Mouse (Mus musculus) heart, embryonic 12.5 days (tissue): Measurements from ENCODE around the gene Vegfb. TPM values are rescaled to one million over a fixed set of nuclear protein-coding genes. Genes with fewer than 3 reads are reported as not detected.

Experiments
- ATAC-seq: fragments of 200-750 bp; cut with Nextera tagmentation; 2 replicates; pipeline ENCODE4 v1.8.0; 2017; ENCODE audit warnings: moderate TSS enrichment, moderate library complexity; ENCODE audit not compliant: insufficient number of reproducible peaks, low FRiP score
- H3K27ac ChIP-seq: fragments of 300-500 bp; sonication (generic); 2 replicates; pipeline ENCODE4 v1.5.1; 2016; ENCODE audit warnings: mild to moderate bottlenecking, moderate library complexity; ENCODE audit not compliant: poor library complexity, severe bottlenecking
- H3K27me3 ChIP-seq: fragments of 300-500 bp; sonication (generic); replicated peaks from 2 replicates; pipeline ENCODE4 v1.6.1; 2016; ENCODE audit warnings: mild to moderate bottlenecking, moderate library complexity
- H3K36me3 ChIP-seq: fragments of 300-500 bp; sonication (generic); 2 replicates; pipeline ENCODE4 v1.6.1; 2016; ENCODE audit warnings: mild to moderate bottlenecking, moderate library complexity
- H3K4me1 ChIP-seq: fragments of 300-500 bp; sonication (generic); replicated peaks from 2 replicates; pipeline ENCODE4 v1.6.1; 2016; ENCODE audit warnings: mild to moderate bottlenecking
- H3K4me2 ChIP-seq: fragments of 300-500 bp; sonication (generic); 2 replicates; pipeline ENCODE4 v1.6.1; 2016; ENCODE audit warnings: mild to moderate bottlenecking, moderate library complexity
- H3K4me3 ChIP-seq: fragments of 300-500 bp; sonication (generic); 2 replicates; pipeline ENCODE4 v1.5.1; 2016; ENCODE audit warnings: mild to moderate bottlenecking
- H3K9ac ChIP-seq: fragments of 300-500 bp; sonication (generic); 2 replicates; pipeline ENCODE4 v1.6.1; 2016; ENCODE audit warnings: mild to moderate bottlenecking, moderate library complexity
- H3K9me3 ChIP-seq: fragments of 300-500 bp; sonication (generic); replicated peaks from 2 replicates; pipeline ENCODE4 v1.6.1; 2016; ENCODE audit warnings: mild to moderate bottlenecking, moderate library complexity
- whole genome bisulfite sequencing: fragments of 180-500 bp; shearing (Covaris S2); methylation state at CpG from one replicate; pipeline ENCODE4 v1.1.7; 2016; 5-methylcytosine and 5-hydroxymethylcytosine counted together
- polyA plus RNA-seq: library from polyadenylated mRNA; unstranded; fragments of >200 nt; fragmentation: Nextera tagmentation; extraction: Ambion mirVana; gene quantifications from 2 replicates; pipeline ENCODE4 v1.2.1, GENCODE M21; 2016

The Vegfb gene
- polyA plus RNA-seq, 1 experiment from 2014 or later, result 136 TPM

- peak overlapping the region; percentile 69 for H3K4me3 ChIP-seq
- H3K4me2 ChIP-seq, result peak overlapping the region; percentile 83
- ATAC-seq, result no peak
- H3K9ac ChIP-seq, result peak overlapping the region; percentile 82
- no peaks in the 10 kb centered on the region for H3K27me3 ChIP-seq
- peaks cover 48% of the 10 kb centered on the region for H3K36me3 ChIP-seq
- H3K27ac ChIP-seq, result peak overlapping the region; percentile 95
- no peaks in the 10 kb centered on the region for H3K9me3 ChIP-seq
- peaks cover 44% of the 10 kb centered on the region for H3K4me1 ChIP-seq
- 3% methylated on average over 11 of the region's 11 CpGs for WGBS
Observed at GRCm38 (mm10) chr19:6979001-6979479, 8.4 kb downstream of the Vegfb start.

- peak overlapping the region; percentile 69 for H3K4me3 ChIP-seq
- H3K36me3 ChIP-seq, result peaks cover 44% of the 10 kb centered on the region
- WGBS, result 28% methylated on average over 3 of the region's 3 CpGs
- no peaks in the 10 kb centered on the region for H3K27me3 ChIP-seq
- peak overlapping the region; percentile 82 for H3K9ac ChIP-seq
- H3K9me3 ChIP-seq, result no peaks in the 10 kb centered on the region
- peak overlapping the region; percentile 95; the same call in 1 of the 2 replicates for H3K27ac ChIP-seq
- no peak for ATAC-seq
- peaks cover 48% of the 10 kb centered on the region for H3K4me1 ChIP-seq
- peak overlapping the region; percentile 83 for H3K4me2 ChIP-seq
Observed at GRCm38 (mm10) chr19:6978639-6978974, 8.8 kb downstream of the Vegfb start.

- H3K9ac ChIP-seq, result peak overlapping the region; percentile 82
- peak overlapping the region; percentile 83 for H3K4me2 ChIP-seq
- 74% methylated on average over 13 of the region's 13 CpGs for WGBS
- peak overlapping the region; percentile 4; the same call in 1 of the 2 replicates for H3K4me3 ChIP-seq
- H3K27me3 ChIP-seq, result no peaks in the 10 kb centered on the region
- peaks cover 38% of the 10 kb centered on the region for H3K36me3 ChIP-seq
- no peak for ATAC-seq
- H3K9me3 ChIP-seq, result no peaks in the 10 kb centered on the region
- peak overlapping the region; percentile 25; the same call in 1 of the 2 replicates for H3K27ac ChIP-seq
- peaks cover 51% of the 10 kb centered on the region for H3K4me1 ChIP-seq
Observed at GRCm38 (mm10) chr19:6977759-6978638, 9.5 kb downstream of the Vegfb start.

- no peaks in the 10 kb centered on the region for H3K9me3 ChIP-seq
Observed at GRCm38 (mm10) chr19:6975537-6976521, 11.6 kb downstream of the Vegfb start, which contains the start of gene Plcb3. Plcb3 (minus strand) TSS chr19:6976470.

GRCm38 (mm10) chr19:6974211-6975205, 12.9 kb downstream of the Vegfb start, which contains the start of gene Ppp1r14b:
Ppp1r14b (plus strand) TSS chr19:6974968.
- peak within 1 kb of the TSS; percentile 94 for H3K27ac ChIP-seq
- H3K4me3 ChIP-seq, result peak within 1 kb of the TSS; percentile 86
- peak within 1 kb of the TSS; percentile 92 for H3K9ac ChIP-seq
- under 1% methylated on average over 68 of the region's 84 CpGs for WGBS
- H3K27me3 ChIP-seq, result no peaks in the 10 kb centered on the region
- H3K9me3 ChIP-seq, result no peaks in the 10 kb centered on the region
- peaks cover 65% of the 10 kb centered on the region for H3K4me1 ChIP-seq
- H3K4me2 ChIP-seq, result peak within 1 kb of the TSS; percentile 92
- peaks cover 24% of the 10 kb centered on the region for H3K36me3 ChIP-seq
- peak; percentile 68 for ATAC-seq

More at GRCm38 (mm10) chr19:6975537-6976521, 11.6 kb downstream of the Vegfb start, which contains the start of gene Plcb3:
- peak within 1 kb of the TSS; percentile 92 for H3K4me2 ChIP-seq
- peak within 1 kb of the TSS; percentile 92 for H3K9ac ChIP-seq
- ATAC-seq, result no peak
- no peaks in the 10 kb centered on the region for H3K27me3 ChIP-seq
- H3K4me3 ChIP-seq, result peak within 1 kb of the TSS; percentile 86
- H3K27ac ChIP-seq, result peak within 1 kb of the TSS; percentile 94
- peaks cover 55% of the 10 kb centered on the region for H3K4me1 ChIP-seq
- peaks cover 24% of the 10 kb centered on the region for H3K36me3 ChIP-seq
- WGBS, result under 1% methylated on average over 16 of the region's 16 CpGs

- Histone ChIP-seq H3K9me3 (no peaks in the 10 kb centered on the region), H3K4me2 (peak overlapping the region; percentile 92), H3K4me3 (peak overlapping the region; percentile 86), H3K27me3 (no peaks in the 10 kb centered on the region), H3K9ac (peak overlapping the region; percentile 66), H3K36me3 (peaks cover 21% of the 10 kb centered on the region), H3K27ac (no peak overlapping the region), H3K4me1 (peaks cover 65% of the 10 kb centered on the region)
- 38% methylated on average over 12 of the region's 12 CpGs for WGBS
- no peak for ATAC-seq
Observed at GRCm38 (mm10) chr19:6973581-6974190, 13.8 kb downstream of the Vegfb start.

- Histone ChIP-seq H3K4me1 (peaks cover 62% of the 10 kb centered on the region), H3K4me3 (no peak overlapping the region), H3K9me3 (no peaks in the 10 kb centered on the region), H3K27ac (no peak overlapping the region), H3K9ac (no peak overlapping the region), H3K27me3 (no peaks in the 10 kb centered on the region), H3K4me2 (no peak overlapping the region), H3K36me3 (peaks cover 8% of the 10 kb centered on the region)
- ATAC-seq, result no peak
- WGBS, result 80% methylated on average over 13 of the region's 13 CpGs
Observed at GRCm38 (mm10) chr19:6972247-6972917, 15.1 kb downstream of the Vegfb start.

GRCm38 (mm10) chr19:6971644-6972043, 15.8 kb downstream of the Vegfb start:
- Histone ChIP-seq H3K36me3 (peaks cover 3% of the 10 kb centered on the region), H3K4me2 (0 out of 2 replicates have a peak overlapping the region, but pooled peaks have one; percentile 81), H3K27me3 (no peaks in the 10 kb centered on the region), H3K4me3 (no peak overlapping the region), H3K27ac (peak overlapping the region; percentile 65; the same call in 1 of the 2 replicates), H3K4me1 (peaks cover 56% of the 10 kb centered on the region), H3K9ac (peak overlapping the region; percentile 27; the same call in 1 of the 2 replicates), H3K9me3 (no peaks in the 10 kb centered on the region)
- ATAC-seq, result no peak
- 41% methylated on average over 6 of the region's 6 CpGs for WGBS

- Histone ChIP-seq H3K4me1 (peaks cover 46% of the 10 kb centered on the region), H3K9me3 (no peaks in the 10 kb centered on the region), H3K27me3 (no peaks in the 10 kb centered on the region), H3K27ac (peak overlapping the region; percentile 65), H3K4me2 (peak overlapping the region; percentile 81), H3K4me3 (peak overlapping the region; percentile 63; the same call in 1 of the 2 replicates), H3K9ac (peak overlapping the region; percentile 30), H3K36me3 (peaks cover 12% of the 10 kb centered on the region)
- 21% methylated on average over 11 of the region's 11 CpGs for WGBS
- no peak for ATAC-seq
Observed at GRCm38 (mm10) chr19:6970460-6971085, 16.9 kb downstream of the Vegfb start.
